Mouse (Mus musculus) gastrocnemius, adult 2 months (tissue): ENCODE measurements around the gene Fbxw11. TPM values are rescaled to one million over a fixed set of nuclear protein-coding genes. Genes with fewer than 3 reads are reported as not detected.
A peak's percentile ranks its signal among the peaks of the same experiment; 100 is the strongest.

Experiments
- DNase-seq: peaks from one replicate; pipeline ENCODE4 v3.0.0; 2022
- H3K27ac ChIP-seq: fragments of 200-600 bp; 2 replicates; pipeline ENCODE4 v1.8.1; 2022; ENCODE audit warnings: mild to moderate bottlenecking
- H3K4me3 ChIP-seq: fragments of 200-600 bp; 2 replicates; pipeline ENCODE4 v1.8.1; 2022; ENCODE audit warnings: mild to moderate bottlenecking, moderate library complexity
- CTCF ChIP-seq: fragments of 200-600 bp; IDR thresholded peaks from 2 replicates; pipeline ENCODE4 v1.8.1; 2022; ENCODE audit warnings: antibody characterized with exemption, mild to moderate bottlenecking, moderate library complexity
- intact Hi-C: fragments of 180-260 bp; cut with DNase I; formaldehyde crosslinking; loops from one replicate; pipeline ENCODE4 v1.15.1; 2025
- total RNA-seq, 2 experiments: library from RNA; stranded (reverse); gene quantifications; 2 replicates each; pipeline ENCODE4 v1.2.3; 2021

Gene Fbxw11
- total RNA-seq, 2 experiments from 2014 or later: 56.9 to 68.9 TPM

GRCm38 (mm10) chr11:32722653-32723052 lies 80.1 kb downstream of the Fbxw11 start:
- TF ChIP-seq CTCF: no peak
- H3K4me3 ChIP-seq: no peak overlapping the region
- DNase-seq: no peak
- H3K27ac ChIP-seq: no peak overlapping the region
- intact Hi-C loops: no loop called here

- Histone ChIP-seq H3K27ac (no peak overlapping the region), H3K4me3 (no peak overlapping the region)
- TF ChIP-seq CTCF: no peak
- no peak for DNase-seq
- intact Hi-C loops: no loop called here
Measured at GRCm38 (mm10) chr11:32723287-32723686, 80.8 kb downstream of the Fbxw11 start.

- no peak for DNase-seq
- intact Hi-C loops: no loop called here
- Histone ChIP-seq H3K4me3 (no peak overlapping the region), H3K27ac (no peak overlapping the region)
- TF ChIP-seq CTCF: no peak
Measured at GRCm38 (mm10) chr11:32725171-32725570, 82.6 kb downstream of the Fbxw11 start.

GRCm38 (mm10) chr11:32732467-32732866 lies 89.9 kb downstream of the Fbxw11 start:
- DNase-seq: no peak
- Histone ChIP-seq H3K27ac (0 out of 2 replicates have a peak overlapping the region, but pooled peaks have one; percentile 16), H3K4me3 (no peak overlapping the region)
- intact Hi-C loops: no loop called here
- no peak for TF ChIP-seq CTCF

GRCm38 (mm10) chr11:32733195-32733594 lies 90.7 kb downstream of the Fbxw11 start:
- intact Hi-C loops: no loop called here
- no peak for DNase-seq
- no peak for TF ChIP-seq CTCF
- H3K4me3 ChIP-seq: no peak overlapping the region
- H3K27ac ChIP-seq: no peak overlapping the region

GRCm38 (mm10) chr11:32736371-32736770 lies 93.8 kb downstream of the Fbxw11 start:
- peak; percentile 76 for DNase-seq
- H3K27ac ChIP-seq: peak overlapping the region; percentile 67
- intact Hi-C loops: no loop called here
- no peak overlapping the region for H3K4me3 ChIP-seq
- no peak for TF ChIP-seq CTCF

- Histone ChIP-seq H3K4me3 (no peak overlapping the region), H3K27ac (no peak overlapping the region)
- TF ChIP-seq CTCF: no peak
- no peak for DNase-seq
- intact Hi-C loops: no loop called here
Measured at GRCm38 (mm10) chr11:32737729-32738128, 95.2 kb downstream of the Fbxw11 start.

GRCm38 (mm10) chr11:32743891-32744290 lies 101.4 kb downstream of the Fbxw11 start:
- no peak for DNase-seq
- no peak for TF ChIP-seq CTCF
- Histone ChIP-seq H3K27ac (no peak overlapping the region), H3K4me3 (no peak overlapping the region)
- intact Hi-C loops: no loop called here

- intact Hi-C loops: no loop called here
- DNase-seq: no peak
- TF ChIP-seq CTCF: no peak
Measured at GRCm38 (mm10) chr11:32744463-32744862, 101.9 kb downstream of the Fbxw11 start.

GRCm38 (mm10) chr11:32745466-32745865 lies 102.9 kb downstream of the Fbxw11 start:
- no peak for TF ChIP-seq CTCF
- intact Hi-C loops: no loop called here
- no peak for DNase-seq
- Histone ChIP-seq H3K27ac (no peak overlapping the region), H3K4me3 (no peak overlapping the region)

More at GRCm38 (mm10) chr11:32744463-32744862, 101.9 kb downstream of the Fbxw11 start:
- Histone ChIP-seq H3K27ac (no peak overlapping the region), H3K4me3 (no peak overlapping the region)

- DNase-seq: no peak
- no peak for TF ChIP-seq CTCF
- H3K4me3 ChIP-seq: no peak overlapping the region
- no peak overlapping the region for H3K27ac ChIP-seq
- intact Hi-C loops: no loop called here
Measured at GRCm38 (mm10) chr11:32746036-32746435, 103.5 kb downstream of the Fbxw11 start.

GRCm38 (mm10) chr11:32746475-32746874 lies 104.0 kb downstream of the Fbxw11 start:
- DNase-seq: no peak
- H3K4me3 ChIP-seq: no peak overlapping the region
- no peak for TF ChIP-seq CTCF
- no peak overlapping the region for H3K27ac ChIP-seq
- intact Hi-C loops: no loop called here

- no peak for DNase-seq
Measured at GRCm38 (mm10) chr11:32748800-32749199, 106.3 kb downstream of the Fbxw11 start.

GRCm38 (mm10) chr11:32751863-32752594 lies 109.5 kb downstream of the Fbxw11 start:
- DNase-seq: no peak
- H3K27ac ChIP-seq: no peak overlapping the region
- no peak overlapping the region for H3K4me3 ChIP-seq
- no peak for TF ChIP-seq CTCF
- intact Hi-C loops: no loop called here

More at GRCm38 (mm10) chr11:32748800-32749199, 106.3 kb downstream of the Fbxw11 start:
- intact Hi-C loops: no loop called here
- TF ChIP-seq CTCF: no peak
- Histone ChIP-seq H3K4me3 (no peak overlapping the region), H3K27ac (no peak overlapping the region)
